Mouse (Mus musculus): ENCODE measurements around the gene Gpr141.

DNA sequence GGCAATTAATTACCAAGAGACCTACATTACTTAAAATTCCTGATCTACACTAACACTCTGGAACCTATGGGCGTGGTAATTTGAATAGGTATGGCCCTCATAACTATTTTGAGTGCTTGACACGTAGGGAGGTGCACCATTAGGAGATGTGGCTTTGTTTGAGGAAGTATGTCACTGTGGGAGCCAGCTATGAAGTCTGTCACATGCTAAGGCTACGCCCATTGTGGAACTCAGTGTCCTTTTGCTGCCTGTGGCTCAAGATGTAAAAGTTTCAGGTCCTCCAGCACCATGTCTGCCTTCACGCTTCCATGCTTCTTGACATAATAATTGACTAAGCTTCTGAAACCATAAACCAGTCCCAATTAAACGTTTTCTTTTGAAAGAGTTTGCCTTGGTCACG lies 29.6 kb downstream of the Gpr141 start:
- no peak for TF ChIP-seq CTCF (IDR thresholded peaks at IDR 0.05; ENCODE audit: low read depth, low read length)
- no peak for TF ChIP-seq POLR2A (IDR thresholded peaks at IDR 0.05; ENCODE audit: borderline replicate concordance, low read depth, low read length)

Data from bone marrow macrophage, adult 2 months (primary cell).